Comparison of ENCODE assay signal across 25 mouse cellular contexts in the genomic region with DNA sequence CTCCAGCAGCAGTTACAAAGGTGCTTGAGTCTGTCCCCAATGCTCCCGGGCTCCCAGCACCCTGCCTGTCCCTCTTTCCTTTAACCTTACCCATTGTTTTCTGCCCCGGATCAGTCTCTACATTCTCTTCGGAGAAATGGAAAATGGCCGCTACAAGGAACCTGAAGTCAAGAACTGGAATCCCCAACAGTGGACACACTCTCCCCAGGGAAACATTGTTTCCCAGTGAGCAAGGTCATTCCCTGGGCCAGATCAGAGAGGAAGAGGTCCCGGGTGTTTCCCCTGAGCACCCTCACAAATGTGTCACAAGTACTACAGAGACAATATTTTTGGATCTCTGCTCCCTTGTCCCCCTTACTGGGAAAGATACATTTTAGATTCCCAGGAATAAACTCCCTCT. TPM values are rescaled to one million over a fixed set of nuclear protein-coding genes. Genes with fewer than 3 reads are reported as not detected.
DNase-seq lines count a peak whose midpoint lies in the region; ATAC-seq and TF ChIP-seq lines count a peak whose summit lies in the region.
"Had no signal": no experiment of that assay in that cellular context is flagged by ENCODE, and none has a peak within 500 bp of the region (broad histone marks: within the 10 kb centered on the region; RNA-seq: fewer than 3 reads in every experiment).

No protein-coding gene starts in this region.

- H3K4me1 ChIP-seq in midbrain, embryonic 10.5 days = peaks cover 30% of the 10 kb centered on the region
- H3K4me1 ChIP-seq in midbrain, embryonic 11.5 days (ENCODE audit: control insufficient read depth, insufficient read depth, low read length) = peaks cover 7% of the 10 kb centered on the region

- H3K9ac ChIP-seq in midbrain, embryonic 11.5 days (ENCODE audit: low read length) = no peak overlapping the region
- H3K9ac ChIP-seq: forebrain, embryonic 13.5 days; heart, embryonic 13.5 days; hindbrain, embryonic 15.5 days had no signal

- H3K27ac ChIP-seq in gastrocnemius, adult 2 months = peak overlapping the region; percentile 35; the same call in 1 of the 2 replicates
- H3K27ac ChIP-seq in midbrain, embryonic 10.5 days (replicated peaks) = peak overlapping the region; percentile 30; the same call in 1 of the 2 replicates
- H3K27ac ChIP-seq in midbrain, embryonic 11.5 days (ENCODE audit: low read depth, low read length) = no peak overlapping the region
- H3K27ac ChIP-seq: forebrain, embryonic 13.5 days; heart, embryonic 13.5 days; hindbrain, embryonic 15.5 days had no signal

- H3K36me3 ChIP-seq in midbrain, embryonic 10.5 days = no peaks in the 10 kb centered on the region
- no peaks in the 10 kb centered on the region for H3K36me3 ChIP-seq in midbrain, embryonic 11.5 days (ENCODE audit: control insufficient read depth, insufficient read depth, low read length)
- H3K36me3 ChIP-seq: forebrain, embryonic 10.5 days; heart, embryonic 13.5 days had no signal

- no peaks in the 10 kb centered on the region for H3K9me3 ChIP-seq in midbrain, embryonic 10.5 days (replicated peaks)
- H3K9me3 ChIP-seq in midbrain, embryonic 11.5 days (ENCODE audit: control insufficient read depth, low read length) = no peaks in the 10 kb centered on the region; the same call in 1 of the 2 replicates
- H3K9me3 ChIP-seq: forebrain, embryonic 10.5 days; forebrain, embryonic 13.5 days had no signal

- no peak for DNase-seq in gastrocnemius, adult 2 months
- DNase-seq in gastrocnemius, adult 8-10 months (ENCODE audit: low spot score in 2 of 2) = no peak
- DNase-seq in heart, adult 8-10 months (ENCODE audit: low spot score) = peak; percentile 22
- no peak for DNase-seq in heart, postnatal 4 days
- DNase-seq in midbrain, embryonic 10.5 days (ENCODE audit: low spot score) = no peak
- no peak for DNase-seq in midbrain, embryonic 11.5 days (ENCODE audit: low spot score, missing footprints)
- DNase-seq: adrenal gland, adult 8-10 months; adrenal gland, postnatal 25 days; cerebellum, adult 11-12 months; cerebellum, adult 8-10 months; cerebellum, postnatal 10 days; cerebellum, postnatal 36 days; embryo, embryonic 11 days; gastrocnemius, postnatal 25 days had no signal

- WGBS in midbrain, embryonic 10.5 days = 72% methylated on average over 5 of the region's 5 CpGs
- 84% methylated on average over 5 of the region's 5 CpGs for WGBS in midbrain, embryonic 11.5 days

- no peaks in the 10 kb centered on the region for H3K27me3 ChIP-seq in midbrain, embryonic 10.5 days (ENCODE audit: low read depth, poor library complexity, severe bottlenecking)
- no peaks in the 10 kb centered on the region for H3K27me3 ChIP-seq in midbrain, embryonic 11.5 days (ENCODE audit: control insufficient read depth, insufficient read depth, low read length)
- H3K27me3 ChIP-seq: forebrain, embryonic 13.5 days; hindbrain, embryonic 15.5 days had no signal

- H3K4me2 ChIP-seq in midbrain, embryonic 11.5 days = no peak overlapping the region
- H3K4me2 ChIP-seq: forebrain, embryonic 13.5 days; heart, embryonic 13.5 days; hindbrain, embryonic 15.5 days had no signal

- ATAC-seq in midbrain, embryonic 11.5 days (ENCODE audit: low FRiP score) = no peak
- ATAC-seq: activated CD4-positive, CD25-positive, alpha-beta regulatory T cell, adult 4 months; forebrain, embryonic 13.5 days; forebrain, embryonic 16.5 days; intestine, postnatal 0 days had no signal

- TF ChIP-seq CTCF in gastrocnemius, adult 2 months (IDR thresholded peaks at IDR 0.05) = no peak

- intact Hi-C loops in gastrocnemius, adult 2 months (cut with DNase I) = loop anchor here (5.0 kb wide), 1 partner anchor 116 kb away; no protein-coding TSS in a partner anchor

- no peak overlapping the region for H3K4me3 ChIP-seq in gastrocnemius, adult 2 months
- H3K4me3 ChIP-seq in midbrain, embryonic 10.5 days = no peak overlapping the region
- no peak overlapping the region for H3K4me3 ChIP-seq in midbrain, embryonic 11.5 days (ENCODE audit: low read depth, low read length)
- H3K4me3 ChIP-seq: forebrain, embryonic 10.5 days; forebrain, embryonic 13.5 days; heart, embryonic 13.5 days; hindbrain, embryonic 15.5 days had no signal

RNA-seq across cellular contexts. Expression of gene Fbxo7, which starts 44.9 kb away (rescaled TPM):
- total RNA-seq in gastrocnemius, adult 2 months (2021) = 10 to 100 TPM in 1 of 2 experiments, 1 to 10 TPM in 1; 8.5 to 11.8 TPM
- 10 to 100 TPM in 2 of 4 experiments, 1 to 10 TPM in 2; 9.4 to 11.9 (median 10.1) TPM for total RNA-seq in gastrocnemius, adult 8-10 months (2022)
- total RNA-seq in heart, adult 8-10 months (2022) = 10 to 100 TPM; 15.3 to 18.8 (median 17.1) TPM
- total RNA-seq in heart, postnatal 4 days (2021) = 10 to 100 TPM; 15.5 to 16.4 TPM
- 16.2 and 16.9 TPM in 2 replicates for polyA plus RNA-seq in midbrain, embryonic 10.5 days (2016; fragmentation: Nextera tagmentation; extraction: Ambion mirVana)
- polyA plus RNA-seq in midbrain, embryonic 11.5 days (2014; fragmentation: Nextera tagmentation; extraction: Ambion mirVana) = 16.6 and 17.2 TPM in 2 replicates

RNA-seq across cellular contexts. Expression of gene Bpifc, which starts 55.0 kb away (rescaled TPM):
- not detected for total RNA-seq in gastrocnemius, adult 2 months (2021)
- total RNA-seq in gastrocnemius, adult 8-10 months (2022) = not detected
- not detected for total RNA-seq in heart, adult 8-10 months (2022)
- not detected for total RNA-seq in heart, postnatal 4 days (2021)
- 0.04 TPM in 1 of 2 replicates, not detected in the other for polyA plus RNA-seq in midbrain, embryonic 10.5 days (2016; fragmentation: Nextera tagmentation; extraction: Ambion mirVana)
- 0.12 TPM in 1 of 2 replicates, not detected in the other for polyA plus RNA-seq in midbrain, embryonic 11.5 days (2014; fragmentation: Nextera tagmentation; extraction: Ambion mirVana)
- total RNA-seq: ES-E14; gastrocnemius, adult 18-20 months; gastrocnemius, postnatal 25 days; heart, postnatal 25 days had no signal
- polyA plus RNA-seq: embryonic facial prominence, embryonic 11.5 days; forebrain, embryonic 10.5 days; forebrain, embryonic 13.5 days; forebrain, embryonic 16.5 days; heart, embryonic 13.5 days; hindbrain, embryonic 15.5 days; intestine, postnatal 0 days had no signal
